Mouse (Mus musculus) urinary bladder, postnatal 14 days (tissue): Measurements from ENCODE around the gene Zfand4.
A peak's percentile ranks its signal among the peaks of the same experiment; 100 is the strongest.
"Not testable (repeated sequence)": the region's sequence is repeated elsewhere in the genome, so short reads cannot be mapped to it uniquely, and the experiment has no call there.

Source experiments
- DNase-seq: peaks from one replicate; pipeline ENCODE4 v3.0.0; 2021; ENCODE audit warnings: low spot score

Zfand4 gene

DNA sequence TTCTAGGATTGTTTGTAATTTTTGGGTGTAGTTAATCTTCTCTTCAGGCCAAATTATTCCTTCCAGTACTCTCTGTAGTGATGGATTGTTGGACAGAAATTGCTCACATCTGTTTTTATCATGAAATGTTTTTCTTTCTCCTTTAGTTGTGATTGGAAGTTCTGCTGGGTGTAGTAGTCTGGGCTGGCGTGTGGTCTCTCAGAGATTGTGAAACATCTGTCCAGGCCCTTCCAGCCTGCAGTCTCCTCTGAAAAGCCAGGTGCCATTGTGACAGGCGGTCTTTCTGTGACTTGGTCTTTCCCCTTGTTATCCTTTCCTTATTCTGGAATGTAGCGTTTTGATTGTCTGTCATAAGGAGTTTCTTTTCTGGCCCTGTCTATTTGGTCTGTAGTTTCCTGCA, 55.2 kb downstream of the Zfand4 start:
- no peak for DNase-seq

DNA sequence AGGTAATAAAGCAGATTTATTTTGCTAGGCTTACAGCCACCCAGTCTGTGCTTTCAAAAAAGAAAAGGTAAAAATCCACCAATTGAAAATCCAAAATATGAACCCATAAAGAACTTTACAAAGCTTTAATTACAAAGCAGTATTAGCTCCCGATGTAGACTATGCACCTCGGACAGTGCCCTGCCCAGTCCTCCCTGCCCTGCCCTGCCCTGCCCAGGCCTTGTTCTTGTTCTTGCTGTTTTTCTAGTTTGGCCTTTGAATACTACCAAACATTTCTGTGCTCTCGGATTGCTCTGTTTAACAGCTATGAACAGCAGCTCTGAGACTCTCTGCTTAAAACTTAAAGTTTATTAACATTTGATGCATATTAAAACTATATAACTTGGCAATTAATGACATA, 62.6 kb downstream of the Zfand4 start:
- DNase-seq: no peak

DNA sequence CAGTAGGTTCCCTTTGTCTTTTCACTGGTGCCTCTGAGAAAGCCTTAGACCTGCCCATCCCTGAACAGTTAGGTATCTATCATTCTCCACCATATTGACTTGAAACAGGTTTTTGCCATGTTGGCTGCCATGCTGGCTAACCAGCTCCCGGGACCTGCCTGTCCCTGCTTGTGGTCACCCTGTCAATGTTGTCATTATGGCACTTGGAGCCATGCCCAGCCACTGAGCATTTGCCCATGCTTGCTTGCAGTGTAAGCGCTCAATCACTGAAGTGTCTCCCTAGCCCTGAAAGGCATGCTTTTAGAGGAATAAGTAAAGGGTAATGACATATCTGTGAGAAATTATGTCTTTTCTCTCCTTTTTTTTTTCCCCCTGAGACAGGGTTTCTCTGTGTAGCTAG, 67.4 kb downstream of the Zfand4 start:
- DNase-seq: peak; percentile 50

DNA sequence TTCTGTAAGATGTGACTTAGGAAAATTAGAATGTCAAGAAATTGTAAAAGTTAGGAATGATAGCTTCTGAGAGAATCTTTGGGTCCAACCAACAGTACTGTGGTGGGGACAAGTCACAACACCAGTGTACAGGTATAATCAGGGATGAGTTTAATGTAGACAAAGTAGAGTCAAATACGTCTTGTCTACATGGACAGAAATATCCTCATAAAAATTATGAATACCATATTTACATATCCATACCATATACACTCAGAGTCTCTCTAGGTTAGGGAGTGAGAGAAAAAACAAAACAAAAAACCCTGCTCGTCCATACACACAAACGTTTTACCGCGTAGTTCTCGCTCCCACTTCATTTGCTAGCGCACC, 73.4 kb downstream of the Zfand4 start:
- DNase-seq: no peak

DNA sequence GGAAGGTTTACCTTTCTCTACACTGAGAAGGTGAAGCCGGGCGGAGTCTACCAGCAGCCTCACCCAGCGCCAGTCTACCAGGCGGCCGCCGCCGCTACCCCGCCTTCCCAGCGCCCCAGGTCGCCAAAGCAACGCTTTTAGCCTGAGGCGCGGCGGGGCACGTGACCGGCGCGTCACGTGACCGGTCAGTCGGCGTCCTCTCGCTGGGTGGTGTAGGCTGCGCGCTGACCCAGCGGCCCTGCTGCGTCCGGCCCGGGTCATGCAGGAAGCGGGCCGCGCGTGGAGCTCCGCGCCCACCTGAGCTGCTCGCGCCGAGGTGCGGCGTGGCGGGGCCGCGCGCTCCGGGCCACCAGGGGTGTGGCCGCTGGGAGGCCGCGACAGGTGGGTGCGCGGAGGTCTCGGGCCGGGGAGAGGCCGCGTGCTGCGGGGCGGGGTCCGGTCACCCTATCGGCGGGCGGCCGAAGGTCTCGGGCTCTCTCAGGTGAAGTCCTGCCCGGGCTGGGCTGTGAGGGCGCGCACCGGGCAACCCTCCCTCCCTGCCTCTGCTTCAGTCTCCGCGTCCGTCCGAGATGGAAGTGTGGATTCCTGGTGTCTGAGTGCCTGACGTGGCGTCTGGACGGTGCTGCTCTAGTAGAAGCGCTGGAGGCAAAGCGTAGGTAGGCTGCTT, 73.9 kb downstream of the Zfand4 start, which contains the start of gene March8:
March8 (plus strand) TSS at position 190 of the 667 bp plus-strand sequence.
- DNase-seq: peak; percentile 94

DNA sequence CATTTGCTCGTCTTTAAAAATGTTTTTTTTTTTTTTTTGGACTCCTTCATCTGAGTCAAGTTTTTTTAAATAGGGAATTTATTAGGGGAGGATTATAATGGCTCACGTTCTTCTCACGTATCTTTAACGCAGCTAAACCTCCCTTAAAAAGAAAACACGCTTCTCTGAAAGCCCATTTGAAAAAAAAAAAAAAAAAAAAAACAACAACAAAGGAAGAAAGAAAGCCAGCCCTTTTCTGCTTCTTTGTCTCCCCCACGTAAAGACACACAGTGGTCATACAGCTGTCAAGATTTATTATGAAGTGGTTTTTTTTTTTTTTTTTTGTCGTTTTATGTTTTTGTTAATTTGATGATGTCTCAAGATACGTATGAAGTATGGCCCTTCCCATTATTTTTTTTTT, 74.5 kb downstream of the Zfand4 start:
- DNase-seq: no peak

DNA sequence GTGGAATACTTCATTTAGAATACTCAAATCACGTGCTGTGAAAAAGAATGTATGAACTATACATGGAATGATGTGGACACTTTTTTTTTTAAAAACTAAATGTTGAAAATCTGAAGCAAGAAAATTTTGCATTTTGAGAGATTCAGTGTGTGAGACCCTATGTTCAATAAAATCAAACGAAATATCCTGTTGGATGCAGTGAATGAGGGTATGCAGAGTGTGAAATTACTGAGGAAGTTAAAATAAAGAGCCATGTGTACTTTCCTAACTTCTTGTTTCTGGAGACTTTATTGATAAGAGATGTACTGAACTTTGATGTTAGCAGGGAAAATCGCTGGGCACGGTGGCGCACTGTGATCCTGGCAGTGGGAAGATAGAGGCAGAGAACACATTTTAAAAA, 75.1 kb downstream of the Zfand4 start:
- no peak for DNase-seq

DNA sequence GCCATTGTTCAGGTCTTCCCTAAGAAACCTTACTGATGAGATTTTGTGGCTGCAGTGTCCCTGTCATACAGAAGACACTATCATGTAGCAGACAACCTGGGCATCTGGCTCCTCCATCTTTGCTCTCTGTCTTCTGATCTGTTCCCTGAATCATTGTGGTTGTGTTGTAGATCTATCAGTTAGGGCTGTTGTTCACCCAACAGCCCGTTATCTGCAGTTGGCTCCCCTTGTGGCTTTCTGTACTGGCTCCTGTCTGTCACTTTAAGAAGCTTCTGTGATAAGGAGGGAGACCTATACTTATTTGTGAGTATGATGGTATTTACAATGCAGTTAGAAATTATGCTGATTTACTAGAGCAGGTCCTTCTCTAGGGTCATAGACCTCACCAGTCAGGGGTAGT, 76.5 kb downstream of the Zfand4 start:
- no peak for DNase-seq

DNA sequence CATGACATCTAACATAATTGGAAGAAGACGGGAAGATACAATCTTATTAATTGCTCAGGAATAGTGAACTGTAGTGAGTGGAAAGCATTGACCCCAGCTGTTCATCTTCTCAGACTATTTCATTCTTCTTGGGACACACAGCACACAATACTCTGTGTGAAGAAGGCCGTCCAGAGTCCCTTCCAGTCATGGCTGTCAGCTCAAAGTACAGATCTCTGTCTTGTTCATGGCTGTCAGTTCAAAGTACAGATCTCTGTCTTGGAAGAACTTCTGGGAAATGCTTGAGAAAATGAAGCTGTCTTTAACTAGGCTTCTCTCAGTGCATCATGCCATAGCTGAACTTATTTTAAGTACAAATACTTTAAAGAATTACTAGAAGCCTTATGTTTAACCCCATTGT, 83.9 kb downstream of the Zfand4 start:
- no peak for DNase-seq

DNA sequence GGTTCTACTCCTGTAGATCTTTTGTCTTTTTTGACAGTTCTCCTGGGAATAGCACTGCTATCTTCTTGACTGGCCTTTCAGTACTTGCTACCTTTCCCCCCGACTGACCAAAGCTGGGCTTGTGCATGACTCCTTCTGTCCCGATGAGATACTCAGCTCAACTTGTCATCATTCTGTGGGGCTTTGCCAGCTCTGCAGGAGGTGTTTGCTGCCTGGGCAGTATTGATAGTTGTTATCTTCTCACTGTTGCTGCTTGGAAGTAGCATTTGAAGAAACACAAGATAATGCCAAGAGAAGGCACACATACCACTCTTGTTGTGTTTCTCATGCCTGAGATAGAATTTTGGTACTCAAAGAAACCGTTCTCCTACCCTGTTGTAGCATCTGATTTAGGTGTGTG, 86.0 kb downstream of the Zfand4 start:
- no peak for DNase-seq

DNA sequence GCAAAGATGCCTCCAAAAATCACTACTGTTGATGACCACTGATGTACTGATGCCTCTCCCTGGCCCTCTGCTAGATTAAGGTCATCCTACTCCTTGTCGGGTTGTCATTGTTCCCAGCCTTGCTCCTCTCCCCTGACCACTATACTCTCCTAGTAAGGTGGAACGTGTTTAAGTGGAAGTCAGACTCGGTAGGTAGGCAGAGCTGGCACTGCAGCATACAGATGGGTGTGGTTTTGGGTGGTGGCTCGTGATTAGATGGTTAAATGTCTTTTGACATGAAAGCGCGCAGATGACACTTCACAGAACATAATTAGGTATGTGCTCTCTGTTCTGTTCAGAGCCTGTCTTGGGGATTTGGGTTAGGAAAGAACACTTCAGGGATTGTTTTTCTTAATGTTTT, 86.6 kb downstream of the Zfand4 start:
- no peak for DNase-seq

DNA sequence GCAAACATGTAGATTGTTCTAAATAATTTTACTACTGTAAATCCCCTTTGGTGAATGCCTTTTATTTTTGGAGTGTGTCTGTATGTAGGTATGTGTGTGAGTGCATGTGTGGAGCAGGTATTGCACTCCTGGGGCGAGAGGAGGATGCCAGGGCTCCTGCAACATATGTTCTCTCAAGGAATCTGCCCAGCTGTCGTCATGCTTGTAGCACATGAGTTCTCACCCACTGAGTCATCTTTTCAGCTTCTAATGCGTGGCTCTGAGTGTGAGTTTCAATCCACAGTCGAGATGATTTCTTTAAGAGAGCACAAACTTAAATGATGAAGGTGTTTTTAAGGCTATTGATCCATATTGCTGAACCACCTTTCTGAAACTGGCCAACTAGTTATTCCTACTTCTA, 87.5 kb downstream of the Zfand4 start:
- DNase-seq: no peak

DNA sequence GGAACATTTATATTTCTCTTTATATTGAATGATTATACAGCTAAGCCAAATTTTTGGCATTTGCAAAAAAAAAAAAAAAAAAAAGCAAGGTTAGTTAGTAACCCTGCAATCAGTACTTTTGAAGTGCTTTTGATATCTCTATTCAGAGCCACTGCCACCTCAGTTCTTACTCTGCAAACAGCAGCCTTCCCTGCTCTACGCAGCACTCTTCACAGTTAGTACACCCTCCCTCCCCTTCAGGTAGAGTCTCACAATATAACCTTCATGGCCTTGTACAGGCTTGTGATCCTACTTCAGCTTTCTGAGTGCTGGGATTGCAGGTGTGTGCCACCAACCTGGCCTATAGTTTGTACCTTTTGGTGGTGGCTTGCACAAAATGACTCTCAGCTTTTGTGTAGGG, 89.4 kb downstream of the Zfand4 start:
- no peak for DNase-seq

DNA sequence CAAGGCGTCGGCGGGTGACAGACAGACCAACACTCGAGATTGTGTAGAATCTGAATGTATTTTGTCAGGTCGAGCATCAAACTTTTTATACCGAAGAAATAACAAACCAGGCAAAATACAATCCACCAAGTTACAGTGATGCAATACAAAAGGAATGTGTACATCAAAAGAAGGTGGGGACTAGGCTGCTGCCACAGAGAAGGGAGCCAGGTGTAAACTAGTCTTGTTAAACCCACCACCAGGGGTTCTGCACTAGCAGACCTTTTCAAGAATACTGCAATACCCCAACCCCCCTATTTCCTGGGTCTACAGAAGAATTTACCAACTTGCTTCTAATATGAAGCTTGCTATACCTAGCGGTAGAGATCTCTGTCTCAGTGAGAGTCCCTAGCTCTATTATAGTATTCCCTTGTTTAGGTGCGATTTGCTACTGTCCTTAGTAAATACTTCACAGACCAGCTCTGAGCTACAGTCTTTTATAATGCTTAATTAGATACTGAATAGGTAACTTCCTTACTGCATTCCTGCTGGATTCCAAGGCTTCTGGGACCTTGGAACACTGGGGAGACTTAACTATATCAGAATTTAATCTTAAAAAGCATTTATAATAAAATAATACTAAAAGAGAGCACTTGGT, 92.4 kb downstream of the Zfand4 start:
- not testable (repeated sequence) for DNase-seq

DNA sequence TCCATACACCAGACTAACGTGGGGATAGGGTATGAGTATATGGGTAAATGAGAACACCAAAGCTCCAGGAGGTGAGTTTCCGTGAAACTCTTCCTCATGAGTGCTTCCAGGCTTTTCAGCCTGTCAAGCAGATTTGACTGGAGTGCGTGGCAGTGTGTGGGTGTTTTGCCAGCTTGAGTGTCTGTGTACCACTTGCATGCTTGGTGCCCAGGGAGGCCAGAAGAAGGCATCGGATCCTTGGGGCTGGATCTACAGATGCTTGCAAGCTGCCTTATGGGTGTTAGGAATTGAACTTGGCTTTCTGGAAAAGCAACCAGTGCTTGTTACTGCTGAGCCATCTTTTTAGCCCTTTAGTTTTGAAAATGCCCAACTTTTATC, 92.9 kb downstream of the Zfand4 start:
- no peak for DNase-seq

DNA sequence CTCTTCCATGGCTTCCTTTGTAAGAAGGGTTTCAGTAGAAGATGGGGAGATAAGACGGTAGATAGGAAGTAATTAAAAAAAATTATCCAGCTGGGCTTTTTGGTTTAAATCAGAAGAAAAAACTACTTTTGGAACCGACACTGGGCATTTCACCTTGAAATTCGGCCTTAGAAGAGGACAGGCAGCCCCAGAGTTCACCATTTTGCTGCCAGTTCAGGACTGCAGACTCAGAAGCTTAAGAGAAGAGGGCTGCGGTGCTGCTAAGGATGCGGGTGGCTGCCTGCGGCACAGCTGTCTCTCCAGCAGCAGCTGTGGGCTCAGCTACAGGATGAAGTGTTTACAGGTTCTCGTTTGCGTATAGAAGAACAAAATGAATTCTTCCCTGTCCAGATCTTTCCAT, 94.0 kb downstream of the Zfand4 start:
- DNase-seq: no peak

DNA sequence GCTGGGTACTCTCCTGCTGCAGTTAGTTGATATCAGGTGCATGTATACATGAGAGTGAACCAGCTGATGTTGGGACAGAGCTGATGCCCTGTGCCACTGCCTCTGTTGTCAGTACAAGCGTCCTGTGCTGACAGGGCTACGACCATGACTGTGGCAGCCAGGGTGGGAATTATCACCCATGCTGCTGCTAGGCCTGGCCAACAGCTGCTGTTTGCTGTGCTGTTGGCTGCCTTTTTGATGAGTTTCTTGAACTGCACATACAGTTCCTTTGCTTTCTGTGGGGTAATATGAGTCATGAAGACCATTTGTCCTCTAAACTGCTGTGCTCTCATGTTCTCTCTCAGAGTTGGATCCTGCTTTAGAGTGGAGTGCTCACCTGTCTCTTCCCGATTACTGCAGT, 95.2 kb downstream of the Zfand4 start:
- DNase-seq: no peak

DNA sequence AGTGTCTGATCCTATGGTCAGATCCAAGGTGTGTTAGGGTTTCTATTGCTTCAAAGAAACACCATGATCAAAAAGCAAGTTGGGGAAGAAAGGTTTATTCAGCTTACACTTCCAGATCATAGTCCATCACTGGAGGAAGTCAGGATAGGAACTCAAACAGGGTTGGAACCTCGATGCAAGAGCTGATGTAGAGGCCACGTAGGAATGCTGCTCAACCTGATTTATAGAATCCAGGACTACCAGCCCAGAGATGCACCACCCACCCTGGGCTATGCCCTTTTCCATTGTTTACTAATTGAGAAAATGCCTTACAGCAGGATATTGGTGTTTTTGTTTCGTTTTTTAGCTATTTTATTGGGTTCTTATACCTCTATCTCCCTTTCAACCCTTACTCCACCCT, 97.4 kb downstream of the Zfand4 start:
- no peak for DNase-seq

DNA sequence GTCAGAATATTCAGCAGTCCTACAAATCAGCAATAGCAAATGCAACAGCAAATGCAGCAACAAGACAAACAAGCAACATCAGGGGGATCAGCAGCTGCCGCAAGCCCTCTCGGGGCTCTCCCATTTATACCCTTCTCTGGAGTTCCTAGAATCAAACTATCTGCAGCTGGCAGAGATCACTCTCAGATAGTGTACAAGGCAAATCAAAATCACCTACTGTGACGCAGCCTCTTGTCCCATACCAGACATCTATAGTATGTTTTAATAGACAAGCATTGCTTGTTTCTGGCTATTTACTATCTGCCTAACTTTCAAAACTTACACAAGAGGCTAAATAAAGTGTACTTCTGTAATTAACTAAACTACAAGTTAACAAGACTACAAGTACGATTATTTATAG, 98.0 kb downstream of the Zfand4 start:
- DNase-seq: no peak

DNA sequence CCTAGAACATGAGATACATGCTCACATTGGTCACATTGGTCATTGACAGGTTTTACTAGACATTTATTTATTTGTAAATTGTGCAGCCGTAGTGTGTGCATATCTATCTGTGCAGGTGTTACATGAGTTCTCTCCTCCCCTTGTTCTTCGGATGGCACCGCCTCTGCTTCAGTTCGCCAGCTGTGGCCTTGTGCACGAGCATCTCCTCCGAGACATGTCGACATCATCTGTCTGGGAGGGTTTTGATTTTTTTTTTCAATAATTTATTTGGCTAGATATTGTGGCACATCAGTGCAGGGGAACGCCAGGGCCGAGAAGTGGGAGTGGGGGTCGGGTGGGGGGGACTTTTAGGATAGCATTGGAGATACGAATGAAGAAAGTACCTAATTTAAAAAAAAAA, 103.9 kb downstream of the Zfand4 start:
- DNase-seq: no peak

DNA sequence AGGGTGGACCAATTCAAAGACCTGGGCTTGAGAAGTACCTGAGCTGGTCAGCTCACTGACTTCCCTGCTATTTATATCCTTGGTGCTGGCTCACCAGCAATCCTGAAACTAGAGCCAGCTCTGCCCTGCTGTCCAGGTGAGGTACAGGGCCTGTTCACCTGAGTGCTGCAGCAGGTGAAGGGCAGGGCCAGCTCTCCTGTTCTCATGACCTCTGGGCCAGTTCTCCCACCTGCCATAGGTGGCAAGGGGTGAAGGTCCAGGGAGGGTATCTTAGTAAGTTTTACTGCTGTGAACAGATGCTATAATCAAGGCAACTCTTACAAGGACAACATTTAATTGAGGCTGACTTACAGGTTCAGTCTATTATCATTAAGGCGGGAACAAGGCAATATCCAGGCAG, 105.8 kb downstream of the Zfand4 start:
- DNase-seq: no peak

DNA sequence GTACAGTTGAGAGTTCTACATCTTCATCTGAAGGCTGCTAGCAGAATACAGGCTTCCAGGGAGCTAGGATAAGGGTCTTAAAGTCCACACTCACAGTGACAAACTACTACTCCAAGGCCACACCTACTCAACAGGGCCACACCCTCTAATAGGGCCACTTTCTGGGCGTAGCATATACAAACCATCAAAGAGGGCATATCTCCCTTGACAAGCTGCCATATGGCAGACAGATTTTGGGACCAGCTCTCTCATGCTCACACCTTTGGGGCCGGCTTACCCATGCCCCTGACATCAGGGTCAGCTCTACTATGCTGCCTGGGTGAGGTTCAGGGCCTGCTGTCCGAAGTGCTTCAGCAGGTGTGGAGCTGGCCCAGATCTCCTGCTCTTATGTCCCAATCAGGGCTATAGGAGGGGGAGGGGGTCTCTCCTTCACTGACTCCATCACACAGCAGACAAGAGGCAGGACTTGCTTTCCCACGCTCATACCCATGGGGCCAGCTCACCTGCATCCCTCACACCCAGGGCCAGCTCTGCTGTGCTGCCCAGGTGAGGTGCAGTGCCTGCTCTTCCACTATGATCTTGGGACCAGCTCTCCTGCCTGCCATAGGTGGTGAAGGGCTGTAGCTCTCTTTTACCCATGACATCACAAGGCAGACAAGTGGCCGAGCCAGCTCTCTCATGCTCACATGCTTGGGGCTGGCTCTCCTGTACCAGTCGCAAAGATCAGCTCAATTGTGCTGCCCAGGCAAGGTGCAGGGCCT, 106.4 kb downstream of the Zfand4 start:
- no peak for DNase-seq

DNA sequence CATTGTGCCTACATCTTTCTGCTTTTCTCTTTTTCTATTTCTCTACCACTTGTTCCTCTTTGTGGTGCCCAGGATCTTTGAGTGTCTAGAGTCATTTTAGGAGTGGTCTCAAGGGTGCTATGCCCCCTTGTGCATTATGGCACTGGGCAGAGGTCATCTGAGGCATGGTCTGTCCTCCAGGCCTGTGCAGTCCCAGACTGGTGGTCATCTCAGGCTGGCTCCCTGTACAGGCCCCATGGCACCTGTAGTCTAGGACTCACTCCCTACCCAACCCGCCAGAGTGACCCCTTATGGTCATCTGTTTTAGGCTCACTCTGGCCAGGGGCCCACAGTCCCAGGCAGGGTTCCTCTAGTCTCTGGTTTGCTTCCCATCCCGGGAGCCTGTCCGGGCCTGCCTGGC, 107.5 kb downstream of the Zfand4 start:
- DNase-seq: no peak

DNA sequence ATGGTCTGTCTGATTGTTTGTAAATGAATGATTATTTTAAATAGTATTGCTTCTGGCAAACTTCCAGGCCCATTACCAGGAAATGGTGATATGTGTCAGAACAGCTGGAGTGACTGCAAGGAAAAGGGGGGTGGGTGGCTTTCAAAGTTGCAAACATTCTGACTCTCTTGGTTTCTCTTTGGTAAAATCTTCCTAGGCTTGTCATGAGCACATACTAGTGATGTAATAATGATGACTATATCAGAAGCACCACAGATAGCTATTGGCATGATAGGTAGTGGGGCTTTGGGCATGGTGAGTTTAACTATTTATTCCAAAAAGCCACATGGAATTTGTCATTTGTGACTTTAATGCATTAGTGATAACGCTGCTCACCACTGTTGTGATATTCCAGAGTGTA, 110.1 kb downstream of the Zfand4 start:
- DNase-seq: no peak
